Mouse (Mus musculus) R1 (cell line): Measurements from ENCODE around the gene Pccb.

Experiments used
- DNase-seq: peaks from one replicate; pipeline ENCODE4 v3.0.0-alpha.2; 2018; ENCODE audit warnings: low read depth, low spot score

The Pccb gene

DNA sequence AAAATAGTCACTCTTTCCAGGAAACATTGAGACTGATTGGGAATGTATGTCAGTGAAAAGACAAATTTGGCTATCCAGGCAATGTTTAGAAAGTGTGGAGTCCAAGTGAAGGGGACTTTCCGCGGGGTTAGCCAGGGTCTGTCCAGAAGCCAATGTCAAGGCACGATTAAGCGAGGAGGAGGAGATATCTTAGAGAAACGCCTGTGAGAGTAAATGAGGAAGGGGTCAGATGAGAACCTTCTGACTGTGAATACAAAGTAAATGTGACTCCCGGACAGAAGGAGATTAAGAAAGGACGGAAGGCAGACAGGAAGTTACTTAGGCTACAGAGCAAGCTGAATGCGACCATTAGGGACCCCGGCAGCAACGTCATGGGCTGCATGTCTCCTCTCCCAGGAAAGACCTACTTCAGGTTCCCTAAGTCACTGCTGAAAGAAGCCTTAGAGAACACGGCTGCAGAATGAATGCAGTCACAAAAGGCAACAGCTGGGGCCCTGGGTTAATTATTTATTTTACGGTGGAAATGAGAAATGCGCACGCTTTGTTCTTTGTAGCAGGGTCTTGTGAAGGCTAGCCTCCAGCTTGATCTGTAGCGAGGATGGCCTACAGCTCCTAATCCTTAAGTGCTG lies 11.1 kb upstream of the Pccb start:
- DNase-seq, result no peak

DNA sequence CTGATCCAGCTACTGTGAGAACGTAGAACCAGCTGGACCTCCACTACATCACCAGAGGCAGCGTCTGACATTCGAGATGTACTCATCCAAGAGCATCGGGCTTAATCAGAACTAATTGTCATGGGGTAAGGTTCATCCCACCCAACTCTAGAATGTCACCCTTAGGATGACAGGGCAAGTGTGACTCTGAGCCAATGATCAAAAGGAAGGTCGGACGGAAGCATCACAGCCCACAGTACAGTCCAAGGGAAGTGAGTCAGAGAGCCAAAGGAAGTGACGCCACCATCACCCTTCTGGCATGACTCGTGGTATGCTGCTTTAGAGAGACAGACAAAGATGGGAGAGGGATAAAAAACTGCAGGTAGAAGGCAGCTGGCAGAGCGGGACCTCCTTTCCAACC lies 7.6 kb upstream of the Pccb start:
- DNase-seq, result peak; percentile 91

DNA sequence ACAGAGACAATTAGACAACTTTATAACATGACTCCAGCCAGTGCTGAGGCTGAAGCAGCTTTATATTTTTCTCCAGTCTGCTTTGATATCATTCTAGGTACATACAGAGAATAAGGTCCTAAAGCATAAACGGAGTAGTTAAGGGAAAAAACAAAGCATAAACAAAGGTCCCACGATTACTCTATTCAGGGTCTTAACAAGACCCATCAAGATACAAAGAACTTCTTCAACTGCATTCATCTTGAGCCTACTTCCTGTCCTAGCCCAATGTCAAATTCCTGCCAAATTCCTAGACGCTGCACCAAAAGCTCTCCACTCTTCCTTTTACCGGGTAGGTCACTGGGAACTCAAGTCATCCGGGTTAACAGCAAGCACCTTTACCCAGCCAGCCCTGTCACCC lies 6.8 kb upstream of the Pccb start:
- peak; percentile 97 for DNase-seq

DNA sequence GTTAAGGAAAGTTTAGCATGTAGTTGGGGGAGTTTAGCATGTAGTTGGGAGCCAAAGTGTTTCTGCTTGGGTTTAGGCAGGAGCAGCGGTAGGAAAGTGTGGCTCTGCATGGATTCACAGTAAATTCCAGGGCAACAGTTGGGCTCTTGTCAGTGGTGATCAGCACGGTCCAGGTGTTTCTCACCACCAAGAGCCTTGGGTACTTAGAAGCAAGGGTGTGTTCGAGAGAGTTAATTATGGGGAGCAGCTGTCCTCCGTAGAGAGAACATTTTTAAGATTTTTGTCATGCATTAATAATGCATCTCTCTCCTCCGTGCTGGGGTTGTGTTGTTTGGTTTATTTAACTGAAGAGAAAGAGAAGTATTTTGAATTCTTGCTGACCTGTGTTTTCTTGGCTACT lies 3.9 kb upstream of the Pccb start:
- DNase-seq, result peak; percentile 27

DNA sequence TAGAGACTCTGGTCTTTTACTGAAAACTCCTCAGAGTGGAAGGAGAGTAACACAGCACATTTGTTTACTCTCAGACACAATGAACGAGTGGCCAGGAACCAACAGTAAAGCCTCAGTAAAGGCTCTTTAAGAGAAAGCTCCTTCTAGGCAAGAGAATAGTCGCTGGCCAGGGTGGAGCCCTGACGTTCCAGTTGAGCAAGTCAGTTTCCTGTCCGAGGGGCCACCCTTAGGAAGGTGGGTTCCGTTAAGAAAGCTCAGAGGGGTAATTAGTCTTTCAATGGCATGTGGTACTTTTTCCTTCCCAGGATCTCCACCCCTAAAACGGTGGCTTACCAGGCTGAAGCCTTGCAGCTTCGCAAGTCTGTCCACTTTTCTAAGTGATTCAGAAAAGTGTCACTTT lies 2.7 kb upstream of the Pccb start:
- no peak for DNase-seq

DNA sequence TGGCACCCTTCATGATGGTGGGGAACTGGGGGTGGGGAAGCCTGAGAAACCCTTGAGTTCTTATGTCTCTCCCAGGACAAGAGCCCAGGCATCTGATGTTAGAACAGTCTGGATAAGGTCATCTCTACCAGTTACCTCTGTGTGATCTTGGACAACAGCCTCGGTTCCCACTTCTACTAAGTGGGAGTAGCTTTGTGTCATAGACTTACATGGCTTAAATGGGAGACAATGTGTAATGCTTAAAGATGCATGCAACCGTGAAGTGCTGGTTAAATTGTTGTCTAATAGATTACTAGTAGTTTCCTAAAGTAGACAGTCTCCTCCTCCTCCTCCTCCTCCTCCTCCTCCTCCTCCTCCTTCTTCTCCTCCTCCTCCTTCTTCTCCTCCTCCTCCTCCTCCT lies 2.2 kb upstream of the Pccb start:
- no peak for DNase-seq

DNA sequence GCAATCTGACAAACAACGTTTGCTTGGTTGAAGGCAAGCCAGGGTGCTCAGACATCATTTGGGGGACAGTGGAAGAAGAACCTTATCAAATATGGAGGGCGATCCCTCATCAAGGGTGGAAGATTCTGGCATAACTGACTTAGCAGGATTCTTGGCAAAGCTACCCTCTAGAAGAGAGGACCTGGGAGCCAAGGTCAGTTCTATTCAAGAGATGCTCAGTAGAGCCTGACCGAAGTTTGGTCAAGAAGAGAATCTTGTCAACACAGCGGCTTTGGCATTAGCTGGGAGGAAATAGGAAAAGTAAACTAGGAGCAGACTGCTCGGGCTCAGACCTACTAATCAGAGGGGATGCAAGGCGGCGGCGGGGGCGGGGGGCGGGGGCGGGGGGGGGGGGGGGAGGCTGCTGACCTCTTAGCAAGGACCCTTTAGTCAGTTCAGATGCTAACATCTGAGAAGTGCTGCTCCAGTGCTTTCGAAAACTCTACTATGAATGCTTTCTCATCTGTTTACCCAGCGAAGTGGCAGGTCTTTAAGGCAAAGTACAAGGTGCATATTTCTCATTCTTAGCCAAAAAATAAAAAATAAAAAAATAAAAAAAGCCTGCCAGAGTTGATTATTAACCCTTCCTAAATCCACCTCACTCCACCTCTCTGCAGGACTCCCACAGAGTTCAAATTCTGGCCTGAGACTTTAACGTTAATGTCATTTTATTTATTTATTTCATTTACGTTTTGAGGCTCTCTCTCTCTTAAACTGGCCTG lies 1.3 kb upstream of the Pccb start:
- DNase-seq, result no peak

DNA sequence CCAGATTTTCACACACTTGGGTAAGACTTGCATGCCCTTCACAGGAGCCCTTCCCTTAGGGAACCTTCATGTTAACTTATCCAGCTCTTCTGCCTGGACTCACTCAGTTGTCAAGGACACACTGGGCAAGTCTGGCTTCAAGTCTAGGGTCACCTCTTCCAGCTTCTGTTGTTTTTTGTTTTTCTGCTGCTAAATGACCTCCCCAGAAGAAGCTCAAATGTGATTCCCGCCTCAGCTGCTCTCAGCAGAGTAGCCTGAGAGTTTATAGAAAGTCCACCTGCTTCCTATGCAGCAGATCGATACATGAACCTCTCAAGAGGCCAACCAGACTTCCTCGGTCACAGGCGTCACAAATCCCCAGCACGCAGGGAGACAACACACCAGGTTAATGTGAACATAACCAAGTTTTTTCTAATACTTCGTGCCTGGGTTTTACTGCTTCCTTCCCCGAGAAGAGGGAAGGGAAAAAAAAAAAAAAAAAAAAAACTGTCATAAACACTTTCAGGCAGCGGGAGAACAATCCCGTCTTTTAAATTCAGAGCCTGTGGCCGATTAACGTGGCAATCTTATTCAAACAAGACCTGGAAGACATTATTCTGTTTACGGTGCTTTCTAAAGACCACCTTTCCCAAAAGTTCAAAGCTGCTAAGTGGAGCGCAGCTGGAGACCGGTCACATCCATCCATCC lies 794 bp downstream of the Pccb start:
- DNase-seq, result no peak

DNA sequence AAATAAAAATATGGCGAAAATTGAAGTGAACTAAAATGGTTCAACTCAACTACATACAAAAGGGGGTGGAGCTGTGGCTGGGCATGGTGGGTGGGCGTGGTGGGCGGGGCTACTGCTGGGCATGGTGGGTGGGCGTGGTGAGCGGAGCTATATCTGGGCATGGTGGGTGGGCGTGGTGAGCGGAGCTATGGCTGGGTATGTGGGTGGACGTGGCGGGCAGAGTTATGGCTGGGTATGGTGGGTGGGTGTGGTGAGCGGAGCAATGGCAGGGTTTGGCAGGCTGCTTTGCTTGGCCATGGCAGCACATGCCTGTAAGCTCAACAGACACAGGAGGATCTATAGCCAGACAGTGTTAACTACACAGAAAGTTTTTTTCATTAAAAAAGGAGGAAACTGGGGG lies 15.9 kb downstream of the Pccb start:
- DNase-seq, result no peak

DNA sequence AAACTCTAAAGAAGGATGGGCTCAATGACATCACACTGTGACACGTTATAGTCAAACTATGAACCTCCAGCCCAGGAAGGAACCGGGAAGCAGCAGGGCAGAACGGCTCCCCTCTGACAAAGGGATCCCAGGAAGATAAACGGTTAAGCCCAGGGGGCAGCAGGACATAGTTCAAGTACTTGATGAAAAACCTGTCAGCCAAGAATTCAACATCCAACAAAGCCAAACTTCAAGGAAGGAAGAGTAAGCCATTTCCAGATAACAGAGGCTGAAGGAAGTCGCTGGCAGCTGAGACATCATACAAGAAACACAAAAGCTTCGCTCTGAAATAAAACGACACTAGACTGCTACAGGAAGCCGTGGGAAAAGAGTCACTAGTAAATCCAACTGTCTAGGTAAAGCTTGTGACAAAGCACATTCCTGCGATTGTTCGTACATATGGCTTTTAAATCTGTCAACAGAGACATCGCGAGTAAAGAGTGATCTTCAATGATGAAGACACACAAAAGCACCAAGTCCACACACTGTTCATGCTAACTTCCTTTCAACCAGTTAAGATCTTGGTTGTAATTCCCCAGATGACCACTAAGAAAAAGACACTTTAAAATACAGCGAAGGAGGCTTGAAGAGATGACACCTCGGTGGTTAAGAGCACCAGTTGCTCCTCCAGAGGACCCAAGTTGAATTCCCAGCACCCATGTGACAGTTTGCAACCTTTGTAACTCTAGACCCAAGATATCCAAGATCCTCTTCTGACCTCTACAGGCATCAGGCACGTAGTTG lies 16.8 kb downstream of the Pccb start:
- DNase-seq, result peak; percentile 74

DNA sequence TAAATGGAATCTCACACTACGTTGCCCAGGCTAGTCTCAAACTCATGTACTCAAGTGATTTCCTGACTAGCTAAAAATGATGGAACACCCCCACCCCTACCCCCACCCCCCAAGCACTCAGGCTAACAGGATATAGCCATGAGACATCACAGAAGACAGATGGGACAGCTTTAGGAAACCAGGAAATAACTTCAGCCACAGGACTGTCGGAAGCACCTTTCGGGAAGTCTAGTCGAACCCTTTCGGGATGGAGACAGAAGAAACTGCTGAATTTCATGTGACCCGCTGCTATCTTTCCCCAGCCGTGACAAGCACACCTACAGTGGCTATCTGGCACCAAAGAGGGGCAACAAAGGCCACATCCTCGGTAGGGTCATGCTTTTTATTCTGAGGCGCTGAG lies 19.4 kb downstream of the Pccb start:
- DNase-seq, result no peak

DNA sequence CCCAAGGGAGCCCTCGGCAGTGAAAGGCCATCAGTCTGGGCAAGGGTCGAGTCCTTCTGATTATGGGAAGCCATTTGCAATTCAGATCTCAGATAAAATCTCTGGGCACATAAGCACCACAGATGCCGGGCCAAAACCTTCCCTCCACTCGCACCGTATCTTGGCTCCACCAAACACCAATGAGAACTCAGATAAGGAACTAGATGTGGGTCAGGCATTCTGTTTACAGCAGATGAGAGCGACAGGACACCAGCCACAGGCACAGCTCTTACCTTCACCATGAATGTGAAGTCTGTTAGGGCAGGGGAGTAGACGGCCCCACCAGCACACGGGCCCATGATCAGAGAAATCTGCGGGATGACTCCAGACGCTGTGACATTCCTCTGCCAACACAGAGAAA lies 22.3 kb downstream of the Pccb start:
- DNase-seq, result no peak

DNA sequence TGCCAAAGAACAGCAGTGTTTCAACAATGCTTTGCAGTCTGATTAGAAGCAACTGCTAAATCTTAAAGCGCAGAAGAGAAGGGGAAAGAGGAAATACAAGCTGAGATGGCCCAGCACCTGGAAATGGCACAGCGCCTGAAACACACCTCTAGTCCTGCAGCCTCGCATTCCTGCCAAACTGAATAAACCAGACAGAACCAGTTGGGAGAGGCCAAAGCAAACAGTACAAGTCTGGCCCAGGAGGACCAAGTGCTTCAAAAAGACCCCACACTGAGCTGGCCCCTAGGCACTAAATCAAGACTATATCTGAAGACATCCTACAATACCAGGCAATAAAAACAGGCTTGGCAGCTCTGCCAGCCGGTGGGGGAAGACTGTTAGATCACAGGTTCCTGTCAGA lies 28.8 kb downstream of the Pccb start:
- peak; percentile 29 for DNase-seq

DNA sequence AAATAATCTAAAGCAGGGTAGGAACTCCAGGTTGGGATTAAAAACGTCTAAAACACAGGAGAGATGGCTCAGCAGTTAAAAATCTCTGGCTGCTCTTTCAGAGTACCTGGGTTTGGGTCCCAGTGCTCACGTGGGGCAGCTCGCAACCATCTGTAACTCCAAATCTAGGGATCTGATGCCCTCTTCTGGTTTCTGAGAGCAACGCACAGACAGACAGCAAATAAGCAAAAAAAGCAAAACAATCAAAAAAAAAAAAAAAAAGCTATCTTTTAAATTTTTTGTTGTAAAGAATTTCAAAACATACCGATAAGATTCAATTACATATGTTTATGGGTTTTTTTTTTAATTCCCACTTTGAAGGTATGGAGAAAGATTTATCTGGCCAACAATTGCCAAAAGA lies 31.4 kb downstream of the Pccb start:
- peak; percentile 85 for DNase-seq

DNA sequence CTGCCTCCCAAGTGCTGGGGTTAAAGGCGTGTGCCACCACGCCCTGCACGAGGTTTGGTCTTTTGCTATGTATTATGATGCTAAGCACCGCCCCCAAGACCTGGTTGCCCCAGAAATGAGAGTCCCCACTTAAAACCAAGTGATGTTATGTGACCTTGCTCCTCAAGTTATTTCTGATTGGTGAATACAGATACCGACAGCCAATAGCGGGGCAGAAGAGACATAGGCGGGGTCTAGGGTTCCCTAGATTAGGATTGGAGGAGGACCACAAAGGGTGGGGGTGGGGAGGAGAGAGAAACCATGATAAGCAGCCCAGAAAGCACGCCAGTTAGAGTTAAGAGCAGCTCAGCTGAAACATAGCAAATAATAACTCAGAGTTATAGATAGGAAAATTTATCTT lies 31.9 kb downstream of the Pccb start:
- peak; percentile 95 for DNase-seq

DNA sequence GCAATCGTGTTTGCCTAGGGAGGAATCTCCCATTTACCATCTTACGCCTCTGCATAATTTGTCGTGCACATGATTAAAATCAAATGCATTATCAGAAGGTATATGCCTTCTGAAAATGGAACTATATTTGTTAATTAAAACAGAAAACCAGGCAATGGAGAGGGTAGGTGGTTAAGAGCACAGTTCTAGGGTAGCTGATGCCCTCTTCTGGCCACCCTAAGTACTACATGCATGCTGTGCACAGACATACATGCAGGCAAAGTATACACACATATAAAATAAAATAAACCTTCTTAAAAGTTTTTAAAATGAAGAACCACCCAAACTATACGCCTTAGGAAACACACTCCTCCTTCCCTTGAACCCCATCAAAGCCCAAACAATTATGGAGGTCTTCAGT lies 32.6 kb downstream of the Pccb start:
- peak; percentile 58 for DNase-seq

DNA sequence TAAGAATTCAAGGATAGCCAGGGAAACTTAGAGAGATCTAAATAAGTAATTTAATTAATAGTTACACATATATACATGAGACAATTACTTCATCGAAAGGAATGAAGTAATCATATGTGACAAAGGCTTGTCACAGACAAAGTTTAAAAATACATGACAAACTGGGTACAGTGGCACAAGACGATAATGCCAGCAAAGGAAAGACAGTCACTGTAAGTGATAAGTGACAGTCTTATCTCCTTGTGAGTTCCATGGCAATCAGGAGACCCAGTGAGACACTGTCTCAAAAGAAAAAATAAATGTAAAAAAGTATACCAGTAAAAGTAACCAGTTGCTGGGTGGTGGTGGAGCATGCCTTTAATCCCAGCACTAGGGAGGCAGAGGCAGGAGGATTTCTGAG lies 37.6 kb downstream of the Pccb start:
- DNase-seq, result no peak

DNA sequence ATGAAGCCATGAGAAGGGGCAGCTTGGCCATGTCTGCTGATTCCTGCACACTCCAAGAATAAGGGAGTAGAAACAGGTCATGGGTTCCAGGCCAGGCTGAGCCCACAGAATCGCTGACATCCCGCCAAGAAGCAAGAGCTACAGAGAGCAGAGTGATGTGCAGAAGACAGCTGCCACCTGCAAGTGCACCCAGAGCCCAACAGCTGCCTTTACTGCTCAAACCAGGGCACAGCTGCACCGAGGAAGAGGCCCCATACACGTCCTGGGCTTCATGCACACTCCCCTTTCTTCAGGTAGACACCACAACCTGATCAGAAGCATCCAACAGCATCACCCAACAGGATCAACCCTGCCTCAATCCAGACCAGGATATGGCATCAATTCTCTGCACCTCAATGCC lies 40.8 kb downstream of the Pccb start:
- DNase-seq, result no peak

DNA sequence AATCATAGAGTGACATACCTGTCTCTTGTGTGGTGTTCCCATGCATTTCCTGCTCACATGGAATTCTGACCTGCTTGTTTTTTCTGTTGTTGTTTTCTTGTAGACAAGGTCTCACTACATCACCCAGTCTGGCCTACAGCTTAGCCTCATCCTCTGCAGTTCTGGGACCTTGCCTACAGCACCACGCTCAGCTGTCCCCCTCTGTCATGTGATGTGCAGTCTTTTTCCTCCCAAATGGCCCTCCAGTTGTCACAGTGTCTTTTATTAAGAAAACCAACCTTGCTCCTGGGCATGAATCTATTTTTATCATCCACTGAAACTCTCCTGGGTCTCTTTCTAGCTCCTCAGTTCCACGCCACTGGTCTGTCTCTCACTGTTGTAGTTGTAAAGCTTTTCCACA lies 42.5 kb downstream of the Pccb start:
- no peak for DNase-seq

DNA sequence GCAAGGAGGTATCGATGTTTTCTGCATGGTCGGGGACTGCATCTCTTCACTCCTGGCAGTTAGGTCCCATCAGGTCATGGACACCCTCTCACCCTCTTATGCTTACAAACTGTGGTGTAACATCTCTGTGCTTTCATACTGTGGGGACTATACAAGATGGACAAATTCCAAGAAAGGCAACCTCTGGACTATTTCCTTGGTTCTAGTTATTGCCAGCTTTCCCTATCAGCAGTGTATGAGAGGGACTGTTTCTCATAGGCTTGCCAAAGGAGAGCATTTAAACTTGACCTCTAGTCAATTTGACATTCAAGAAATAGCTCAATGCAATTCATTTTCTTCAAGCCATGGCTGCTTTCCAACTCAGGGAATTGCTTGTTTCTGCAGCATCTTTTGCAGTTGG lies 43.4 kb downstream of the Pccb start:
- no peak for DNase-seq

DNA sequence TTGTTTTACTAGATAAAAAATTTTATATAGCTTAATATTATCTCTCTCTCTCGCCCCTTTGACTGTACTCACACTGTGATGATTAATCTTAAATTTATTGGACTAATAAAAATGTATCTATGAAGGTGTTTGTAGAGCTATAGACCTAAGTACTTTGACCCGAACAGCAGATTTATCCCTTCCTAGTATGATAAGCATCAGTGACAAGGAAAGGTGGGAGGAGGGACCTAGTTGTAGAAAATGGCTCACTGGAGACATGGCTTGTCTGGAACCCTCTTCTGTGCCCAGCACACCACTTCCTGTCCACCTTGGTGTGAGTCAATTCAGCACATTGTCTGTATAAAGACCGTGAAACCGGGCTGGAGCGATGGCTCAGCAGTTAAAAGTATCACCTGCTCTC lies 44.1 kb downstream of the Pccb start:
- no peak for DNase-seq

DNA sequence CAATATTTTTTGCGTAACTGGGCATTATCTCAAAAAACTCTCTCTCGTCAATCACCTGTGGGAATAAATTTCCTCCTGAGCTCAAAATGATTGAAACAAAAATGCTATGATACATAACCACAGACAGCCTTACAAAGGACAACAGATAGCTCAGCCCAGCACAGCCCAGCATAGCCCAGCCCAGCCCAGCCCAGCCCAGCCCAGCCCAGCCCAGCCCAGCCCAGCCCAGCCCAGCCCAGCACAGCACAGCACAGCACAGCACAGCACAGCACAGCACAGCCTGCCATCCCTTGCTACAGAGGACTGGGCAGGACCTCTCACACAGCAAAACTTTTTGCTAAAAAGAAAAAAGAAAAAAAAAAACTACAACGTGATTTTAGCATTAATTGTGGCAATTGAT lies 46.8 kb downstream of the Pccb start:
- no peak for DNase-seq
